Mouse (Mus musculus): Measurements from ENCODE around the gene Sgms1.

The Sgms1 gene

GRCm38 (mm10) chr19:32182471-32182870, 207.0 kb downstream of the Sgms1 start:
- DNase-seq (ENCODE audit: low read depth, low spot score): no peak

DNA sequence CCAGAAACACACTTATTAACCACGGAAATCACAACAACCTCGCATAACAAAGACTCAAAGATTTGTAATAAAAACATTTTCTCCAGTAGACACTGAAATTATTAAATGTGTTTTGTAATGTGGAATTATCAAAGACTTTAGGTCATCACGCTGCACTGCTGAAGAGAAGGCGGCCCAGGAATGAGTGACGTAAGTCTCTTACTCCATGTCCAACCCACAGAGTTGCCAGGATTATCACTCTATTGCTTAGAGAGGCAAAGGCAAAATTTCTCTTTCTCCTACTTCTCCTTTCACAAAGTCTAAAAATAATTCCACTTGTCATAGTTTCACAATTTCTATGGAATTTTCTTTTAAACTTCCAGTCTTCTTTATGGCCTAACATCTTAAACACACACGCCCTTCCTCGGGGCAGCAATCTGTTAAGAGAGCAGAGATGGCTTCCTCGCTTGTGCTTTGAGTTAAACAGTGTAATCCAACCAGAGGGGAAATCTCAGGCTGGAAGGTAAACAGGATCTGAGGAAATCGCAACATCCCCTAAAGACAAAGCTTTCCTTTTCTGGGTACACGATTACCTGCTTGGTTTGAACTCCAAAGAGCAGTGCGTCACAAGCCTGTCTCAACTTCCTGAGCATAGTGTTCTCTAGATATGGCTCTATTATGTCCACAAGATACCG, 207.7 kb downstream of the Sgms1 start:
- no peak for DNase-seq (ENCODE audit: low read depth, low spot score)

GRCm38 (mm10) chr19:32180756-32181674, 208.5 kb downstream of the Sgms1 start:
- no peak for DNase-seq (ENCODE audit: low read depth, low spot score)

- no peak for DNase-seq (ENCODE audit: low read depth, low spot score)
Observed at GRCm38 (mm10) chr19:32179978-32180413, 209.5 kb downstream of the Sgms1 start.

- no peak for DNase-seq (ENCODE audit: low read depth, low spot score)
Observed at GRCm38 (mm10) chr19:32179514-32179913, 210.0 kb downstream of the Sgms1 start.

- DNase-seq (ENCODE audit: low read depth, low spot score): no peak
Observed at GRCm38 (mm10) chr19:32178161-32178560, 211.4 kb downstream of the Sgms1 start.

GRCm38 (mm10) chr19:32176458-32176857, 213.1 kb downstream of the Sgms1 start:
- DNase-seq (ENCODE audit: low read depth, low spot score): no peak

DNA sequence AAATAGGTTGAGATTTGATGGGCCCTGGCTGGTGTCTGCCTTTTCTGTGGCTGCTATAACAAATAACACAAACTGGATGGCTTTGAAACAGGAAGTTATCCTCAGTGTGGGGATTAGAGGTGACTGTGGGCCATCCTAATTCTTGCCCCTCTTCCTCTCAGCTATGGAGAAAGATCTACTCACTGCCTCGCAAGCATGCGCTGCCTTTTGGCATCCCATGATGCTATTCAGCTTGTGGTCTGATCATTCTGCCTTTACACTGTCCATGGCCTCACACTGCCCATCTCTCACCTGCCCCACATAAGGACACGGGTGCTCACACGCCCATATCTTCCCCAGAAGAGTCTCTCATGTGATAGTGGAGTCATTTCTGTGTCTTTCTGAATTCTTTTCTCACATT, 213.5 kb downstream of the Sgms1 start:
- DNase-seq (ENCODE audit: low read depth, low spot score): no peak

- no peak for DNase-seq (ENCODE audit: low read depth, low spot score)
Observed at GRCm38 (mm10) chr19:32175013-32175412, 214.5 kb downstream of the Sgms1 start.

DNA sequence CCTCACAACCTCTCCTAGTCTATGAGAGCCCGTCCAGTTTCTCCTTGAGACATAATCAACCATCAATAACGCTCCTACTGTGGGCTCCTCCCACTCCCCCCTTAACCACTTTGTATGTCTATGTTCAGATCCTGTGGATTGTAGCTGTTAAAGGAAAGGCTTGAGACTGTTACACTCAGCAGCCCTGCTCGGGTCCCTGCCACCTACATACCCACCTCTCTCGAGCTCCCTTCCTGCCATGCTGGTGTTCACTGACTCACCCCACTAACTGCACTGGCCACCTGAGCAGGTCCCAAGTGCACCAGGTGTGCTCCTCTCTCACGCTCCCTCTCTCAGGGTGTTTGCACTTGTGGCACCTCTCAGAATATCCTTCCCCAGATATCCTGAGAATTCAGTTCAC, 215.0 kb downstream of the Sgms1 start:
- DNase-seq (ENCODE audit: low read depth, low spot score): no peak

DNA sequence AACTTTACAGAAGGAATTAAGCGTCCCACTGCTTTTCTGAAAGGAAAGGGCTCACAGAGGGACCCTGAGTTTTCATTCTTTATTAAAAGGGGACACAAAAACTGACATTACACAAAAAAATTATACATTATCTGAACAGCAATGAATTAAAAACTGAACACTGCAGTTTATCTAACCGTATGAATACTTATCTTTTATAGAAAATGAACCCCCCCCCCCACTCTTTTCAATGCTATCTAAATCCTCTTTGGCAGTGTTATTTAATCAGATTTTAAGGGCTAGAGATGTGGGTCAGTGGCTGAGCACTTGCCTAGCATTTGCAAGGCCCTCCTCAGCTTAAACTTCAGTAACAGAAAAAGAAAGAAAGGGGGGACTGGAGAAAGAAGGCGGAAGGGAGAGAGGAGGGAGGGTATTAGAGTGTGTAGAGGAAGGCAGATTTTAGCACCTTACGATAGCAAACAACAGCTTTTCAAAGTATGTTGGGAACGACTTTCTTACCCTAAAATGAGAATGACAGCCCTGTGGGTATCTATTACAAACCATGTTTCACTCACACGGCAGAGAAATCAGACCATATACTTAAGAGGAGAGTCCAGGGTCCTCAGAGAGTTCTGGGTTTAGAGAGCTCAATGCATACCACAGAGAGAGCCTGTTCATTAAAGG, 215.9 kb downstream of the Sgms1 start:
- DNase-seq (ENCODE audit: low read depth, low spot score): no peak

- no peak for DNase-seq (ENCODE audit: low read depth, low spot score)
Observed at GRCm38 (mm10) chr19:32172511-32172981, 217.0 kb downstream of the Sgms1 start.

DNA sequence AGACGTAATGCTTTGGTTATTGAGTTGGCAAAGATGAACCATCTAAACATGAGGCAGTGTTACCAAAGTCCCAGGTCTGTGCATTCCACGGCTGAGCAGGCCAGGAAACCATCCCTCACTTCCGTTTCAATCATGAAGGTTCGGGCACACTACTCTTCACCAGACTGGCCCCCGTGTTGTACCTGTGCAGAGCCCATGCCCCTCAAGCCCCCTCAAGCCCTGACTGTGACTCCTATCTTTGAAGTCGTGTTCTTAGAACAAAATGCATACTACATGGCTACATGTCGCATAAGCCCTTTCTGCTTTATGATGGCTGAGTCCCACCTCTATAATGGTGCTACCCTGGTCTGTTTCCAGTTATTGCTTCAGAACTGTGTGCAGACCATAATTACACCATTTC, 217.5 kb downstream of the Sgms1 start:
- no peak for DNase-seq (ENCODE audit: low read depth, low spot score)

- DNase-seq (ENCODE audit: low read depth, low spot score): peak; percentile 72
Observed at GRCm38 (mm10) chr19:32169634-32170540, 219.6 kb downstream of the Sgms1 start.

GRCm38 (mm10) chr19:32168031-32168430, 221.5 kb downstream of the Sgms1 start:
- DNase-seq (ENCODE audit: low read depth, low spot score): no peak

- DNase-seq (ENCODE audit: low read depth, low spot score): no peak
Observed at GRCm38 (mm10) chr19:32166823-32167605, 222.5 kb downstream of the Sgms1 start.

DNA sequence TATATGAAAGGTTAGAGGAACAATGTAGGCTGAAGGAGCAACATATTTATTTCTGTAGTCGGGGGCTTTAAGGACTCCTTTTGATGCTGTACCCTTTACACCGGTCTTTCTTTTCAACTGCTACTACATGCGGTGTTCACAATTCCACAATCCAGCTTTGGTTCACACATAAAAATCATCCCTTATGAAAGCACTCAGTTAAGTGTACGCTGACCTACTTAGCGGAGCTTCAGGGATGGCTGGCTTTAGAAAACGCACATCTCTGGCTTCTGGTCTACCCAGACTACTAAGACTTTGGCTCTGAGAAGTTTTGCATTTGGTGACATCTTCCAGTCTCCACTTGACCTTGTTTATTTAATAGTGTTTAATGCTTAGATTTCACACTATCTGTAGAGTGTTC, 223.8 kb downstream of the Sgms1 start:
- no peak for DNase-seq (ENCODE audit: low read depth, low spot score)

DNA sequence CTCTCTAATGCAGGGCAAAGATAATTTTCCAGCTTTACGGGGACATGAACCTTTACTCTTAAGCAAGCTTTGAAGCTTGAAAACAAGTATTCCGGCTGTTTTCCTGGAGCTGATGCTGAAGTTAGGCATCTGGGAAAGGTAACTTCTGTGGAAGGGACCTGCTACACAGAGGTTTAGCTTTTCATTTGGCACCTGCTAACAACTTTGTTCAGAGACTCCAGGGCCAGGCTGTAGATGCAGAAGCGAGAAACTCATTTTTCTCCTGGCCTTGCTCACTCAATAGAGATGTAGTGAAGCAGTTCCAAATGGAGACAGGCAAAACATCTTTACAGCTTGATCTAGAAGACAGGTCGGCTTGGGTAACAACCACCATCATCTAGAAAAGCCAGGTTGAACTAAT, 225.4 kb downstream of the Sgms1 start:
- no peak for DNase-seq (ENCODE audit: low read depth, low spot score)

- no peak for DNase-seq (ENCODE audit: low read depth, low spot score)
Observed at GRCm38 (mm10) chr19:32159944-32160343, 229.6 kb downstream of the Sgms1 start.

DNA sequence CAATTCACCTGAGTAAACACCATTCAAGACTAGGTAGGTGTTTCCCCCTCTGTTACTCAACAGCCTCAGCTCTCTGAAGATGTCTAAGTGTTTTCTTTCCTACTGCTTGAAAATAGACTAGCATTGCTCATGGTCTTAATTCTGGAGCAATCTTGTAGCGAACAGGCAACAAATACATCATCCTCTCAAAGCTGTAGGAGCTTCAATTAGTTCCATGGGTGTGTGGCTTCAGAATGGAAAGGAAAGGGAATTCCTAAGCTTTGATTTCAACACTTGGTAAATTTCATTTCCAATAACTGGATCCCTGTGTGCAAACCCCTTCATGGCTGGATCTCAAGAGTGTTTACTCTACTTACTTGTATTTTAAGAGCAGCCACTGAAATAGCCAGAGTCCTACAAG, 230.3 kb downstream of the Sgms1 start:
- no peak for DNase-seq (ENCODE audit: low read depth, low spot score)

Measured in telencephalon, adult 2 months (tissue).